Mouse (Mus musculus) urinary bladder, postnatal 36 days (tissue): Measurements from ENCODE around the gene Cdc14a.
"Not testable (repeated sequence)": the region's sequence is repeated elsewhere in the genome, so short reads cannot be mapped to it uniquely, and the experiment has no call there.

Experiments used
- DNase-seq, 2 experiments: peaks; one replicate each; pipeline ENCODE4 v3.0.0; 2022; ENCODE audit warnings: low spot score in 2 of 2, mixed read lengths in 1 of 2

The Cdc14a gene

DNA sequence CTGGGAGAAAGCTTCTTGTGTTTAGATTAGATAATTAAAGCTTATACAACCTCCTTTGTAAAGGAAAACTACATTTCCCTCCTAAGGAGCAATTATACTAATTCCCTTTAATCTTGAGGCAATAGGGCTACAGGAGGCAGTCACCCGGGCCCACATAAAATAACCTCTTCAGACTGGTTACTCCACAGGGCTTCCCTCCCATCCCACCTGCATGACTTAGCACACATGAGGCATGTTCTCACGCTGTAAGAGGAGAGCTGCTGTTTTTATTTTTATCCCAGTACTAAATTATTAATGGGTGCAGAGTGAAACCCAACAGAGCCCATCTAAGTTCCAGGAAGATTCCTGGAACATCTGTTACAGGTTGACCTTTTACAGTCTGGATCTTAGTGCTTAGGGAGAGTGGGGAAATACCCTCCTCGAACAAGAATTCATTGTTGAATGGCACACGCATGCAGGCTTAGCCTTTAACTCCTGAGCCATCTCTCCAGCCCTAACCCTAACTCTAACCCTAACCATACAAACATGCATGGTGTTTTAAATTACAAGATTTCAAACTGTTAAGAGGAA is 54.9 kb downstream of the Cdc14a start:
- DNase-seq = no peak

GRCm38 (mm10) chr3:116366125-116366524 is 57.7 kb downstream of the Cdc14a start:
- DNase-seq = no peak

- no peak for DNase-seq
Measured at GRCm38 (mm10) chr3:116361906-116362305, 61.9 kb downstream of the Cdc14a start.

GRCm38 (mm10) chr3:116361101-116361500 is 62.7 kb downstream of the Cdc14a start:
- DNase-seq = no peak

GRCm38 (mm10) chr3:116357866-116358265 is 66.0 kb downstream of the Cdc14a start:
- DNase-seq = no peak

DNA sequence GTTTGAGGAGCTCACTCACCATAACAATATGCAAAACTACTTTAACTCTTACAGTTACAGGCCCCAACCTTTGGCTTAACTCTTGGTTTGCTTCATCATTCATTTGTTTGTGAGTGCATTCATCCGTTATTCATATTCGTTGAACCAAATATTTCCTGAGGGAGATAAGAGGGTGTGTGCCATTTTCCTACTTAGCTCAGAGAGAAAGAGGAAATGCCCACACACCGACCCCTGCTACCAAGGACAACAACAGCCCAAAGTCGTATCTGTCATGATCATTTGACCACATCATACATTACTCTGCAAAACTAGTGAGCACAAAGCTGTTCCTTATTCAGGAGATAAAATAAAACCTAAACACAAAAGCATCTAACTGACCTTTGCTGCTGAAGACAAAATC is 66.7 kb downstream of the Cdc14a start:
- DNase-seq = no peak

DNA sequence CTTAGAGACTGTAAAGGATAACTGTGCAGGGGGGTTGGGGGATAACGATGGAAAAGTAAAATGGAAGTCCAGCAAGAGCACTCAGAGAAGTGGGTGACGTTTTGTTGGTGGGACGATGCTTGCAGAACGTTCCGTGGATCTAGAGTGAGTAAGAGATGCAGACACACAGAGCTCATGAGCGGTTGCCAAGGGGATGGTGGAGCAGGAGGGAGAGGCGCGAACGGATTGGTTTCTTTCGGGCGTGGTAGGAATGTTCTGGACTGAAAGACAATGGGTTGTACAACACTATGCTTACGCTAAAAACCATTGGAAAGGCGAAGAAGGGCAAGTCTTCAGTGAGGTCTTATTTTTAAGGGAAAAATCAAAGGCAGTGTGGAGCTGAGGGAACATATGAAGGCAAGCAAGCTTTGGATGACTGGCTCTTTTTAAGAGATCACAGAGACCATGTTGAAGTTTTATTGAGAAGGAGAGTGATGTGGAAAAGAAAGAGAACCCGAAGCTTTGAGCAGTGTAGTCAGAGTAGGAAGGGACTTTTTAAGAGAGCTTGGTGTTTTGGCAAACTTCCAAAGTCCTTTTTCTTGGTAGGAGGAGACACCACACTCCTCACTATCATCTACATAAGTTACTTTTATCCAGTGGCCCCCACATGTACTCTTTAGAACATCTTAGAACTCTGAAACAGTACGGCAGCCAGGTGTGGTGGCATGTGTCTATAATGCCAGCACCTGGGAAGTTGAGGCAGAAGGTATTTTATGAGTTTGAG is 68.6 kb downstream of the Cdc14a start:
- DNase-seq = no peak

- DNase-seq = no peak
Measured at GRCm38 (mm10) chr3:116352486-116352885, 71.3 kb downstream of the Cdc14a start.

DNA sequence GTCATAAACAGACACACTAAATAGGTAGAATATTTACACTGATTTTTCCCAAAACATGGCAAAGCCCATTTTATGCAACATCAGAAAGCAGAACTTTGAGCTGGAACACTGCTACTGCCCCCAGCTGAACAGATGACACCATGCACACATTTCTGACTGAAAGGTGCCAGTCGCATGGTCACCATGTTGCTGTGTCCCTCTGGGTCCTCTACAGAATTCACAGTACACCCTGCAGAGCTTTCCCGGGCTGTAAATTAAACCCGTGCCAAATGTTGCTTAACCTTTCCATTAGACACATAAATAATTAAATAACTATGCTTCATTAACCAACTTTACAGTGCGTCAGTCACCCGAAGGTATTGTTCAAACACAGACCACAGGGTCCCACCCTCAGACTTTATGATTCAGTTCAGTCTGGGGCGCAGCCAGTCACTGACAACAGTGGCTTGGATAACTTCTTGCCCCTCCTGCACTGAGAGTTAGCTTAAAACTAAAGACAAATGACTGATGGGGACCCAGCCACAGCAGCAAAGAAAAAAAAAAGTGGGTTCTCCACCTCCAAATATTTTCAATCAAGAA is 73.4 kb downstream of the Cdc14a start:
- DNase-seq = no peak

GRCm38 (mm10) chr3:116347571-116347970 is 76.3 kb downstream of the Cdc14a start:
- not testable (repeated sequence) for DNase-seq

GRCm38 (mm10) chr3:116345245-116345644 is 78.6 kb downstream of the Cdc14a start:
- no peak for DNase-seq

DNA sequence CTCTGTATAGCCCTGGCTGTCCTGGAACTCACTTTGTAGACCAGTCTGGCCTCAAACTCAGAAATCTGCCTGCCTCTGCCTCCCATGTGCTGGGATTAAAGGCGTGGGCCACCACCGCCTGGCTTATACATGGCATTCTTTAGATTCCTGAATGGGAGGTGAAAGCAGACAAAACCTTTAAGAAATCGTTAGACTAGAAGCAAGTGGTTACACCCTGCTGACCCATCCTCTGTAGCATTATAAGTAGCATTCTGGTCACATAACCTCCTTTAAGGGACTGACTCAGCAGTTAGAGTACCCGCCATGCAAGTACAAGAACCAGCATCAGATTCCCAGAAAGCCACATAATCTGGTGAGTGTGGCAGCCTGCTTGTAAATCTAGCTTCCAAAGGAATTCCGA is 81.6 kb downstream of the Cdc14a start:
- no peak for DNase-seq

DNA sequence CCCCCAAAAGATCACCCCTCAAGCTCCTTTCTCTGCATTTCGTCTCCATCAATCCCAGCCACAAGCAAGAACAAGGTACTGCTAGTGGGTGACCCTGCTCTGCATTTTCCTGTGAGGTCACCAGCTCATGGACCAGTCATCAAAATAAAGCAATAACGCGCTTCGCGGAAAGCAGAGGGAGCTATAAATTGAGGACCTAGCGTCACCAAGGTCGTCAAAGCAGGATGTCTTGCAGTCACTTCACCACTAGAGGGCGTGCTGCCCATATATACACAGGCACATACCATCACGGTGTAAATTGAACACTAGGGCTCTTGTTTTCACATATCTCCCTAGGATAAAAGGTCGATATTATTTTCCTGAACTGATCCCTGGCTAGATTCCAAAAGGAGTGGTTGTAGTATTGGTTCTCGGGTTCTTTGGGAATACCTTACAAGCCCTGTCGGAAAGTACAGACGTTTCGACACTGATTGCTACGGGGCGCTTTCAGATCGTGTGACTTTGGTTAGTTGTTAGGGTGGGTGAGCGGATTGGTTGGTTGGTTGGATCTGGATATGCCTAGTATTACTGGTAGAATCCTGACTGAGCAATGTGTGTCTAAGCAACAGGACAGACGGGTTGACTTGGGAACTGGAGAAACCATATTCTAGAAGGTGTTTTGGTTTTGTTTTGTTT is 82.7 kb downstream of the Cdc14a start:
- DNase-seq = peak; percentile 44 to 50

DNA sequence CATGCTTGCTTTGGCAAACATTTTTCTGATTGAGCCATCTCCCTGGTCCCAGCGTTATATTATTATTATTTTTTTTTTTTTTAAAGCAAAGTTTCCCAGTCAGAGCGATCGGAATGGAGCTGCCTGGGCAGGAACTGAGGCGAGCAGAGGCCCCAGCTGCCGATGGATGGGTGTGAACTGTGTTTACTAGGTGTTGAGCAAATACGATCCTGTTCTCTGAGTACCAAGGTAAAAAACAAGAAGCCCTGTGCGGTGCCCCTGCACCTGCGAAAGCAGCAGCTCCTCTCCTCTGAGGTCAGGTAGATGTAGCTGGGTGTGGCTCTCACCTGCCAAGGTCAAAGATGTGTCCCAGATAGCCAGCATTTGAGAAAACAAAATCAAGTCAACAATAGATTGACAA is 83.6 kb downstream of the Cdc14a start:
- no peak for DNase-seq

DNA sequence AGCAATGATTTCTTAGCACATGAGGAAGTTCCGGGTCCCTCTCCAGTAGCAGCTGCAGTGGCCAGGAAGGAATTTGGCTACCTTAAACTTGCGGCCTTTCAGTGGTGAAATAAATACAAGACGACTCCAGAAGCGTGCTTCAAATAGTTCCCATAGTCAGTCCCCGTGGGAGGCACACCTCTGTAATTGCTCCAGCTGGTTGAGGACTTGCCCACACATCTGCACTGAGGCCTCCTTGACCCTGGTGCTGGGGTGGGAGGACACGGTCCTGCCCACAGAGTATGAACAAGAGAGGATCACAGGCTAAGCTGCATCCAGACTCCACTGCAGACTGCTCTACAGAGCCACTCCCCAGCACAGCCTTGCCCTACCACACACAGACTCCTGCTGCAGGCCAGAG is 85.2 kb downstream of the Cdc14a start:
- DNase-seq = no peak

DNA sequence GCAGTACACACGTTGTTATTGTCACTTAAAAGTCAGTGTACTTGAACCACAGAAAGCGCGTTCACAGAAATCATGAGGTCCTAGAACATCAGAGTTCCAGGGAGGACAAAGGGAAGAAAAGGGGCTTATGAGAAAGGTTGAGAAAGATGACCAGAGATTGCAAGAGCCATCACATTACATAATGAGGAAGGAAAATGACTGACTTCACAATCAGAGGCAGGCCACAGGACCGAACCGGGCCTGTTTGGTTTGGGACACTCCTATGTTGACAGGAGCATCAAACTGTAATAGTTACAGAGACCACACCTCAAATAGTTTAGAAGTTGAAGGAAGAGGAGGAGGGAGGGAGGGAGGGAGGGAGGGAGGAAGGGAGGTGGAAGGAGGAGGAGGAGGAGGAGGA is 86.0 kb downstream of the Cdc14a start:
- no peak for DNase-seq

DNA sequence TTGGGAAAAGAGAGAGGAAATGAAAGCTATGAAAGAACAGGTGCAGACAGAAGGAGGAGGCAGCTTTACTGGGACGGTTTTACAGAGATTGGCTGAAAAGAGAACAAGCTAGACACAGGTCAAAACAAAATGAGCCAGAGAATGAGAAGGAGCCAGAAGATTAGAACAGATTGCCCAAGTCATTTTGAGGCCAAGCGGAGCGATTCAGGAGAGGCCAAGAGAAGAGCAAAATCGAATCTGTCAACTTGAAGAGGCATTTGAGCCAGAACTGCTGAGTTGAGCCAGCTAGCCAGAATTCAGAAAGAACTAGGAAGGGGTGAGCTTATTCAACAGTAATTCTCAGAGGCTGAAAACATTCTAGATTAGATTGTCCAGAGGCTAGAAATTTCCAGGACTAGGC is 88.8 kb downstream of the Cdc14a start:
- no peak for DNase-seq

DNA sequence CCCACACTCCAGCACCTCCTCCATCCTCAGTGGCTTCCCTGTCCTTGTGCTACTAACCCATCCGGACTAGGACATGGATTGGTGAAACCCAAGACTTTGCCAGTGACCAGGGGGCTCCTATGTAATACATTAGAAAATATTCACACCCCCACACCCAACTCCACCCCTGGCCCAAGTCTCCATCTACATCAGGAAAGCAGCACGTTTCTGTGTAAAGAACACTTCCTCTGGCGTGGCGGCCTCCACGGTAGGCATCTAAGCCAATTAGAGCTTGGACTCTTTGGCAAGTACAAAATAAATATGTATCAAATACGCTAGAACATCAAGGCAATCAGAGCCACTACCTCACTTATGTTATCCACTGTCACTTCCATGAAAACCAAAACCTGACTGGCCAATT is 90.1 kb downstream of the Cdc14a start:
- DNase-seq = no peak

DNA sequence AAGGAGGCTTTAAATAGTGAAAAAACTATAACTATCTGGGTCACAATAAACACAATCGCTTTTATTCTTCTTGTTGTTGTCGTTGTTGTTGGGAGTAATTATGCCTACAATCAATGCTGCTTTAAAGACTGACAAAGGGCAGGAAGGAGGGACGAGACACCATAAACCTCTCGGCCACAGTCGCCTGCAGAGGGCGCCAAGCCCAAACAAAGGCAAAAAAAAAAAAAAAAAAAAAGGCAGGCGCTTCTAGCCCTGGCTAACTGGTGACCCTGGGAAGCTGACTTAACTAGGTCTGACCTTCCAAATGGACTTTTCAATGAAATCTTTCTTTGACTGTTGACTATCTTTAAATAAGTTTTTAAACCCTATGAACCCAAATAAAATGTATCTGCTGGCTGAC is 90.6 kb downstream of the Cdc14a start:
- peak in 1 of 2 experiments; percentile 19 for DNase-seq

- peak in 1 of 2 experiments; percentile 42 for DNase-seq
Measured at GRCm38 (mm10) chr3:116331811-116332464, 91.9 kb downstream of the Cdc14a start.

- DNase-seq = no peak
Measured at GRCm38 (mm10) chr3:116329976-116330375, 93.9 kb downstream of the Cdc14a start.
